Mouse (Mus musculus): ENCODE data around the gene 2010111I01Rik.

2010111I01Rik gene

DNA sequence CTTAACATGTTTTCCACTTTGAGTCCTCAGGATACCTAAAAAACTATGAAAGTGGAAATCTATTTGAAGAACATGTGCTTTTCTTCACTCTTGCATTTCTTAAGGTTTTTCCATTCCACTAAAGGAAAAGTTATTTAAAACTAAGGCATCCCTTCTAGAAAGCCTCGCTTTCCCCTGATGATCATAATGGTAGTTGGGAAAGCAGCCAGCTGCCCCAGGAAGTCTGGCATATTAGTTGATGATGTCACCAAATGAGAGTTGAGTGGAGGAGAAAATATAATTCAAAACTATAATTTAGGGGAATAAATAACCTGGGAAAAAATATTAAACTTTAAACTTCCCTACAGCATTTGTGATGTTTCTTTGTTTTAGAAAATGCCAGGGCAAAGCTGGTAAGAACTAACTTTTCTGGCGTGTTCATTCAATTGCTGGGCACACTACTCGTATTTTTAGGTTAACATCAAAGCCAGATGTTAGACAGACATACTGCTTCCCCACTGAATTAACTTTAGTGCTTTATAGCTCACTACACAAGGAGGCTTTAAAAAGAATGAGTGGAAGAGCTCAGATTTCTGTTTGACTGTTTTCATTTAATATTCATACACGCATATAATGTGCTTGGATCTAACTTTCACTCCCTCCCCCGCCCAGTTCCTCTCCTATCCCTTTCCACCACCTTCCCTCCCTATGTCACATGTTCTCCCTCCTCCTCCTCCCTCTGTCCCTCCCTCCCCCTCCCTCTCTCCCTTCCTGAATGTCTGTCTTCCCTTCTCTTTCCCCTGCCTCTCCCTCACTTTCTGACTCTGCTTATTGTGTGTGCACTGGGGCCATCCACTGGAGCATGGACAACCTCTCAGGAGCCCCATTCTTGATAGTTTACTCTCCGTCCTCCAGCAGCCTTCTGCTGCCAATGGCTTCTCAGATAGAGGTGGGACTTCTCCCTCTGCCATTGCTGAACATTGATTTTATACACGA is 58.8 kb downstream of the 2010111I01Rik start:
- no peak for DNase-seq (ENCODE audit: extremely low spot score)

DNA sequence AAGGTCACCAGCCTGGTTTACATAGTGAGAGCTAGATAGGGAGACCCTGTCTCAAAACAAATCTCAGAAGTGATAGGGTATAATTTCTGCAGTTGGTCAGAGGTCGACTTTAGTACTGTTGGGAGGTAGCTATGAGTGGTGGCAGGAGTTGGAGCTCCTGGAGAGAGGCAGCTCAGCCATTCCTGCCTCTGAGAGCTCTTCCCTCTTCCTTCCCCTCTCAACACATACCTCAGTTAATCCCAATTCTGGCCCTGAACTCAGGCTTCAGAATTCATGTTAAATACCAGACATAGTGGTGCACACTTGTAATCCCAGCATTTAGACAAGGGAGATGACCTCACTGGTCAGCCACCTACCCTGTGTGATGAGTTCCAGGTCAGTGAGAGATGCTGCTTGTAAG is 65.3 kb downstream of the 2010111I01Rik start:
- DNase-seq (ENCODE audit: extremely low spot score), result no peak

DNA sequence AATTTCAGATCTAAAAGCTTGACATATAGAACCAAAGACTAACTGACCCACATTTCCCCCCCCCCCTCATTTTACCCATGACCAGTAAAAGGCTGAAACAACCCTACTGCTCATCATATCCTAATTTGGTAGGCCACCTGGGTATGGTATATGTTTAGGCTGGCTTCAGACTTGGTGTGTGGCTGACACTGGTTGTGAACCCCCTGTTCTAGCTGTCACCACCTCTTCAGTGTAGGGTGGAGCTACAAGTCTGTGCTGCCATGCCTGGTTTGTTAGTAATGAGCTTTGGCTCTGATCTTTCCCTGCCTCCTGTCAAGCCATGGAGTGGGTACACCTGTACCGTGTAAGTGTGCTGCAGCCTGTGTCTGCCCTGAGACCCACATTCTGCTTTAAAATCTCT is 66.6 kb downstream of the 2010111I01Rik start:
- DNase-seq (ENCODE audit: extremely low spot score), result no peak

DNA sequence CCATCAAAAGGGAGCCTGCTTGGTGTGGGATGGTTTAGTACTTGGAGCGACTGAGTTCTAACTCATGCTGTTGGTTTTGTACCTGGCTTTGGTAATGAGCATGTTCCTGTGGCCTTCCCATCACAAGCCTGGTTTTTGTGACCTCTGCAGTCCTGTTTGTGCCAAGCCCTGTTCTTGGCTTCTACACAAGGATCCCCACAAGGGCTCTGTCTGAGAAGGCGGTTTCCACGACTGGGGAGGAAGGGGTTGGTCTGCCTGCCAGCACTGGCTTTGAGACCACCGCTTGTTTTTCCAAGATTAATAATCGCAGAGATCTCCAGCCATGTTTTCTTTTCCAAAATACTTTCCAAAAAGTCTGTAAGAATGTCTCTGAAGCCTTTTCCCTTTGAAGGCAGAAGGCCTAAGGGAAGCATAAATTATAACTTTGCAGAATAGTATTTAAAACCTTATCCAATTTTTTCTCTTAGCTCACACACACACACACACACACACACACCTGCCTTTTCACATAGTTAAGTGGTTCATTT is 67.7 kb downstream of the 2010111I01Rik start:
- no peak for DNase-seq (ENCODE audit: extremely low spot score)

DNA sequence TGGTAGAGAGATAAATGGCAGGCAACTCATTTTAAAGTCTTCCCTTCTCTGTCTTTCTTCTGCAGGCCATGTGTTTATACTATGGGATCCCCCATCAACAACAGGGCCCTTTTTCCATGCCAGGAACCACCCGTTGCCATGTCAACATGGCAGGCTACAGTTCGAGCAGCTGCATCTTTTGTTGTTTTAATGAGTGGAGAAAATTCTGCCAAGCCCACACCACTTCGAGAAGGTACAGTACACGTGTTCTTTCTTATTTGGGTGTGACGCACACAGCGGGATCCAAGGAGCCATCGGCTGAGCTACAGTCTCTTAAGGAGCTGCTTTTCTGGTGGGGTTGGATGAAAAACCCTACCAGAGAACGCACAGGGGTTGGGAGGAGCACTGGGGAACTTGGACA is 68.3 kb downstream of the 2010111I01Rik start:
- DNase-seq (ENCODE audit: extremely low spot score), result no peak

DNA sequence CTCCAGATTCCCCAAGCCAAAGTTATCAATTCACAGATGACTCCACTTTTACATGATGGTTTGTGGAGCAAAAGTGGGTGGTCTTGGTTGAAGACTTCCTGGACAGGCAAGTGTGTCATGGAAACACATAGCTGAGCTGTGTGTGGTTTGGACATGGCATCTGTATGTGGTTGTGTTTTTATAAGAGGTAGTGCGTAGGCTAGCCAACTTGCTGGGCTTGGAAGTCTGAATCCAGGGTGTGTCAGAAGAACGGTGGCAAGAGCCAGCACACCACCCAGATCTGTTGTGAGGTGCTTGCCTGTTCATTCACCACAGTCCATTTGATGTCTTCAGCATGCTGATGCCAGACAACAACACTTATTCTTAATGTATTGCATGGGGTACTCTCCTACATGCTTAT is 68.7 kb downstream of the 2010111I01Rik start:
- DNase-seq (ENCODE audit: extremely low spot score), result no peak

DNA sequence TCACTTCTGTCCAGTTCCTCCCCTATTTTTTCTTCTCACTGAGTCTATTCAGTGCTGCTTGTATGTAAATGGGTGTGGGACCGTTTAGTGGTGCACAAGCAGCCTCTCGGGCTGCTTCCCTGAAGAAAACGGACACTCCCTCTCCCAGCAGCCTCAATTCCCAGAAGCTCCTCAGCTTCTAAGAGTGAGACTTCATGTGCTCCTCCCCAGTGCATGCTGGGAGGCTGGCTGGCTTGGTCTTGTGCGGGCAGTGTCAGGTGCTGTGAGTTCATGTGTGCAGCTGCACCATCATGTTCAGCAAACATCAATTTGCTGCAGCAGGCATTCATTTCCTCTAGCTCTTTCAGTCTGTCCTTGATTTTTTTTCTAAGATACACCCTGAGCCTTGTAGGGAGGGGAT is 70.0 kb downstream of the 2010111I01Rik start:
- DNase-seq (ENCODE audit: extremely low spot score), result no peak

DNA sequence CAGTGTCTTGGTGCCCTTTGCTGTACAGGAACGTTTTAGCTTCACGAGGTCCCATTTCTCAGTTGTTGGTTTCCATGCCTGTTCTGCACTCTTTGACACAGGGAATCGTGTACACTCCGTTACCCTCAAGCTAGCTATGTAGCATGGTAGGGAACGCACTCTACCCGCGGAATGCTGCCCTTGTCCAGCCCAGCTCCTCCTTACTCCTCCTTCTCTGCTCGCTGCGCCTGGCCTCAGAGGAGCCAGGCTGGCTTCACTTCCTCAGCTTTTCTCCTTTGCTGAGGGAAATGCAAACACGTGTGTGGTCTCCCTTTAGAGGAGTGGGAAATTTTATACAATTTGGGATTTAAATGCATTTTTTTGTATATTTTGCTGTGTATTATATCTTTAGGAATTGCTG is 73.2 kb downstream of the 2010111I01Rik start:
- no peak for DNase-seq (ENCODE audit: extremely low spot score)

DNA sequence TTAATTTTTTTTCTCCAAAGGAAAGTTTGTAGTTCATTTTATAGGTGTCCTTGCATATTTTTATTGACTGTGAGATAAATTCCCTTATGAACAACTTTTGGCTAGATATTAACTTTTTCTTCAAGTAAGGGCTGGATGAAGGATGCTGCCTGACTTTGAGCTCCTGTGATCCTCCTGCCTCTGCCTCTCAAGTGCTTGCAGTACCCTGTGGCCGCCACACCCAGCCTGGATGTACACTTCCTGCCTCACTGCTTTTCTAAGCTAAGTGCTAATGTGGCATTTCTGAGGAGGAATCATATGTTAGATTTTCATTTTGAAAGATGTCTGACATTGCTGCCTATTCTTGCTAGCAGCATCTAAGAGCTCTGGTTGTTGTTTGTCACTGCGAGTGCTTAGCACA is 73.7 kb downstream of the 2010111I01Rik start:
- no peak for DNase-seq (ENCODE audit: extremely low spot score)

DNA sequence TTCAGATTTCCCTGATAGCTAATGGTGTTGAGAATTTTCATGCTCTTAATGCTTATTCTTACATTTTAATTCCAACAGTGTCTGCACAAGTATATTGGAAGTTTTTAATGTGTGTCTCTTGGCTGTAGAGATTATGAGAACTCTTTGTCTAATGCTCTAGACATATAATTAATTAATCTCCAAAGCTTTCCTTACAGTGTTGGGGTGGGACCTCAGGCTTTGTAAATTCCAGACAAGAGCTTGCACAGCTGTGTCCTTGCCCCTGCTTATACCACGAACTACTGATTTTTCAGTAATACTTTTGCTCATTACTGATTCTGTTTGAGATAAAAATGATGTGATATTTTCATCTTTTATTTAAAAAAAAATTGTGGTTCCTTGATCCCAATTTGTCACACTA is 74.2 kb downstream of the 2010111I01Rik start:
- DNase-seq (ENCODE audit: extremely low spot score), result no peak

DNA sequence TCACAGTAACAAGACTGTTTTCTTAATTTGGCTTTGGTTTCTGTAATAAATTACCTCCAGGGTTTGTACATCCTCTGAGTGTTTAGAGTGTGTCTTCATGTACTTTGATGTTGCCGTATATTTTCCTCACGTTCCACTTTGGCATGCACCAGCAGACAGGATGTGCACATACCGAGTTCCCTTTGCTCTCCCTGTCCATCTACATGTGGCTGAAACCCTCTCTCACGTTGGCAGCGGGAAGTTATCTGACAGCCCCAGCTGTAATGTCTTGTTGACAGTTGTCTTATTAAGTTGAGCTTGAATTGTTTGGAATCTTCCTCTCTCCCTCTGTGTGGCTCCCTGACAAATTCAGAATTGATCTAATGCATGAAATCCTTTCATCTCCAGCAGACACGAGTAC is 74.6 kb downstream of the 2010111I01Rik start:
- no peak for DNase-seq (ENCODE audit: extremely low spot score)

DNA sequence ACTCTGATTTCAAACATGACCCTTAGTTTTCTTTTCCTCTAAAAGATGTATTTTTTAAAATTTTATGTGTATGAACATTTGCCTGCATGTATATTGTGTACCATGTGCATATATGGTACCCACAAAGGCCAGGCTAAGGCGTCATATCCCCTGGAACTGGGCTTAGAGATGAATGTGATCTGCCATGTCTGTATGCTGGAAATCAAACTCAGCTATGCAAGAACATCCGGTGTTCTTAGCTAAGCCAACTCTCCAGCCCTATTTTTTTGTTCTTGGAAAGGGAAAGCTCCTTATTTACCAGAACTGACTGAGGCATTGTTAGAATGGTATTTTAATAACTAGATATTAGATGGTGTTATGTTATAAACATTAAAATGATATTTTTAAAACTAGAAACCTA is 75.2 kb downstream of the 2010111I01Rik start:
- DNase-seq (ENCODE audit: extremely low spot score), result no peak

DNA sequence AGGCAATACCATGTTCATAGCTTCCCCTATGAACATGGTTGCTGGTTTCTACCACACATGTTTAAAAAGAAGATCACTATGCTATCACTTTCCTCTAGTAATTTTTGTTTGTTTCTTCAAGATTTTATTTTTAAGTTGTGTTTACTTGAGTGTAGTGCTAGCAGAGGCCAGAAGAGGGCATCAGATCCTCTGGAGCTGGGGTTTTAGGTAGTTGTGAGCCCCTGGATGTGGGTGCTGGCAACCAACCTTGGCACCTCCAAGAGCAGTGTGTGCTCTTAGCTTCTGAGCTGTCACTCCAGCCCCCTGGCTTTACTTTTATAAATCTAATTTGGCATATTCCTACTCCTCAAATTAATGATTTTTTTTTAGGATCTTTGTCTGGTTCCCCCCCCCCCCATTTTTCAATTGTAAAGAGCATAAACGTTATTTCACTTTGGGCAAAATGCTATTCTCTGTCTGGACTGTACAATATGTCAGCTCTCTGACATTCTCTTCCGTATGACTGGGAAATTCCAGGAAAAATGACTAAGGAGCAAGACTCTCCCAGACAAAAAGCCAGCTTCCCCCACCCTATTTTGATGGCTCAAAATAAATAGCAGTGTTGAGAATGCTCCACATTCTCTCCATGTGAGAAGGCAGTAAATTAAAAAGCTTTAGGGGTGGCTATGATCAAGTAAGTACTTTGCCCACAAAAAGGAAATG is 81.0 kb downstream of the 2010111I01Rik start:
- no peak for DNase-seq (ENCODE audit: extremely low spot score)

DNA sequence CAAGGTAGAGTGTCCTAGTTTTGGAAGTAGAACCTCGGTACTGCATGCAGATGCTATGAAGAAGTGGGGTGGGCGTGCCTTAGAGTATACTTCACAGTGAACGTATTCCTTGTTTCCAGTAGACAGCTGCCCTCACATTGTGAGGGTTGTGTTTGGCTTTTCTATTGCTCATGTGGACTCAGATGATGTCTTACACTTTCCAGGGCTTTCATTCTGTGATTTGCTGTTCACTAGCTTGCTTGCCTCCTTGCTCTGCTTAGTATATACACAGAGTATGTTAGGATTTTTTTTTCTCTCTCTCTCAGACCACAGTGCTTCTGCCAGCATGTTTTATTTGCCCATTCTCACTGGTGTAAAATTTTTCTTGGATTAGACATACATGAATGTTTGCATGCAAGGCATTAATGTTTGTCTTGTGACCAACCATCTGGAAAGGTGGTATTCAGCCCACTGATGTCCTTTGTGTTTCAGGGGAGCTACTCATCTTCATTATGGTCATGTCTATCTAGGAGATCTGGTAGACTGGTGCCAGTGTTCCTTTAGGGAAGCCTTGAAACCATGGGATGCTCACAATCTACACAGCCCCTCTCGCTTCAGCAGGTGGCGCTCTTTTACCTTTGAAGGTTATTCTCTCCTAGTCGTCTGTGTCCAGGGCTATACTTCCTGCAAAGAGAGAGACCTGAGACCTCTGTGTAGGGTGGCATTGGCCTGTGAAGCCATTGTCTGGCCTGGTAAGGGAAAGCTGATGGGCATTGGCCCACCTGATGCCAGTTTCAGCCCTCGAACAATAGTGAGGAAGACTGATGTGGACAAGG is 81.7 kb downstream of the 2010111I01Rik start:
- DNase-seq (ENCODE audit: extremely low spot score), result peak; percentile 60

DNA sequence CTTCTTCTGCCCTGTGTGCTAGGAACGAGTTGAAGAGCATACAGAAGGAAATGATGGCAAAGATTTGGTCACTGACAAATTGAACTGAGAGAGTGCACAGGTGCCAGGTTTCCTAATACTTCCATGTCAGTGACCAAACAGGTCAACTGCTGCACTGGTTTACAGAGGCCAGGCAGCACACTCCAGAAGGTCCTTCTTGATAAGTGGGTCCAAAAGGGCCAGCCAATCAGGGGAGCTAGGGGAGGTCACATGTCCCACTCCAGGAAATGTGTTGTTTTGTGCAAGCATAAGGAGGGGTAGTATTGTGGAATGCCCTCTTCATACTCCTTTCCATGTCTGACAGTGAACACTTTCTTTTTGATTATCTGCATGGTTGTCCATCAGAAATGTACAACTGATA is 99.0 kb downstream of the 2010111I01Rik start:
- DNase-seq (ENCODE audit: extremely low spot score), result no peak

DNA sequence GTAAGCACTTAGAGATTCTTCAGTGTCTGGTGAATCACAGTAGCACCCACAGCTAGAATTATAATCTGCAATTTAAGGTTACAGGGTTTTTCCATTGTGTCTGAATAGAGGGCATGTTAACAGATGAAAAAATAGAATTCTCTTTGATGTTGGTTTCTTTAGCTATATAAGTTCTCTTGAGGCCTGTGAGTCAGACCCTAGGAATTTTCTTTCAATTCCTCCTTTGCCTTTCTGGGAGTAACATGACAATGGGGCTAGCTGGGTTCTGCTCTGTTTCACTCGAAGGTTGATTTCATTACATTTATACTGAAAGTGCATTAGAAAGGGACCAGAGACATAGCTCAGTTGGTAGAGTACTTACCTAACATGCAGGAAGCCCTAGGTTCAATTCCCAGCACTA is 101.9 kb downstream of the 2010111I01Rik start:
- DNase-seq (ENCODE audit: extremely low spot score), result no peak

DNA sequence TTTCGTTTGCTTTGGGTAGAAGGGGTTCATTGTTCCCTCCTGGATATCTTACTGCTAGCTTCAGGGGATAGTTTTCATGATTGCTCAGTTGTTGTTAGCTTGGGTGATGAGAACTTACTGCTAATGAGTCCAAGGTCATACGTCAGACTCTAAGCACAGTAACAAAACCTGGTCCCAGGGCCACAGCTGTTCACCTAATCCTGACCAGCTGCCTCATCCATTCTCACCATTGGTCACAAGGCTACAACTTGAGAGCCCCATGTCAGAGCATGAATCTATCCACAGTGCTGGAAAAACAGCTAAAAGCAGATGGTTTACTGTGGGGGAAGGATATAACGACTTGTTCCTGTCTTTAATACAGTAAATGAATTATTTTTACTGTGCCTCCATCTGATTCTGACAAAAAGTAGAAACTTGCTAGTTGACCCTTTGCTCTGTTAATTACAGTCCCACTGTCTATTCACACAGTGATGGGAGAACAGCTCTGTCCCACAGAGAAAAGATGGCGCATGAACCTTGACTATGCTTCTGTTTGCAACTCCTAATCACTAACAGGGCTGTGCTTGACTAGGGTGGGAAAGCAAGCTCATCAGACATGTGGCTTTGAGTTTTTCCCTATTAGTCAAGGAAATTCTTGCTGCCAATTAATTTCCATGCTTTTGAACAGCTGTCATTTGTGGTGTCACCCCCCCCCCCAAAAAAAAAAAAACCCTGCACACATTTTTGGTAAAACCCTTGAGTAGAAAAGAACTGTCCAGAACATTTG is 103.9 kb downstream of the 2010111I01Rik start:
- DNase-seq (ENCODE audit: extremely low spot score), result no peak

DNA sequence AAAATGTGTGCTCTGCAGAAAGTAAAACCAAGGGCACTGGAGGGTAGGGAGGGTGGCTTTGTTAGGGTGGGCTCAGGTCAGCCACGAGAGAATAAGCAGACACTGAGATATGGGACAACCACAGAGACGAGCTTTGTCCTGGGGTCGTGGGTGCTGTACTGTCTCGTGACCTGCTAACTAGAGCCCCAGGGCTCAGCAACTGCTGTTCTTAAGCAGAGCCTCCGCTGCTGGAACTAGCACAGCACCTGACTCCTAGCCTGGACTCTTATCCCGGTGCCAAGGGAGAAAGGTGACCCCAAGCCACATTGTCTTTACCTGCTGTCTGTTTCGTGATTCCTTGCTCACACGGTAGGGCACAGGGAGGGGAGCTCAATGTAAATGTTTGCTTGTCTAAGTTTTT is 107.2 kb downstream of the 2010111I01Rik start:
- no peak for DNase-seq (ENCODE audit: extremely low spot score)

DNA sequence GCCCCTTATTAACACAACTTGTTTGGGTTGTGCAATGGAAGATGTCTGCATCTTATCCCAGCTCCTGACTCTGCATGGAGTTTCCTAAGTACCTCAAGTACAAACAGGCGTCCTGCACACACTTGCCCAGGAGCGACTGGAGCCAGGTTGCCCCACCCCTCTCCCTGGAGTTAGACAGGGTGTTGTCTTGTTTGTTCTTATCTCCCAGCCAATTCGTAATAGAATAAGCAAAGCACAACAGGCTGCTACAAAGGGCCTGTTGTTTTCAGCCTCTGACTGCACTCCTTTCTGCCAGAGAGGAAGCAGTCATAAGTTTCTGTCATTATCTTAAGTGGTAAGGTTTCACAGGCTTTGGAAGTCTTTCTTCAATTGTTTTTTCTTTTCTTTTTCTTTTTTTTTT is 107.7 kb downstream of the 2010111I01Rik start:
- DNase-seq (ENCODE audit: extremely low spot score), result no peak

DNA sequence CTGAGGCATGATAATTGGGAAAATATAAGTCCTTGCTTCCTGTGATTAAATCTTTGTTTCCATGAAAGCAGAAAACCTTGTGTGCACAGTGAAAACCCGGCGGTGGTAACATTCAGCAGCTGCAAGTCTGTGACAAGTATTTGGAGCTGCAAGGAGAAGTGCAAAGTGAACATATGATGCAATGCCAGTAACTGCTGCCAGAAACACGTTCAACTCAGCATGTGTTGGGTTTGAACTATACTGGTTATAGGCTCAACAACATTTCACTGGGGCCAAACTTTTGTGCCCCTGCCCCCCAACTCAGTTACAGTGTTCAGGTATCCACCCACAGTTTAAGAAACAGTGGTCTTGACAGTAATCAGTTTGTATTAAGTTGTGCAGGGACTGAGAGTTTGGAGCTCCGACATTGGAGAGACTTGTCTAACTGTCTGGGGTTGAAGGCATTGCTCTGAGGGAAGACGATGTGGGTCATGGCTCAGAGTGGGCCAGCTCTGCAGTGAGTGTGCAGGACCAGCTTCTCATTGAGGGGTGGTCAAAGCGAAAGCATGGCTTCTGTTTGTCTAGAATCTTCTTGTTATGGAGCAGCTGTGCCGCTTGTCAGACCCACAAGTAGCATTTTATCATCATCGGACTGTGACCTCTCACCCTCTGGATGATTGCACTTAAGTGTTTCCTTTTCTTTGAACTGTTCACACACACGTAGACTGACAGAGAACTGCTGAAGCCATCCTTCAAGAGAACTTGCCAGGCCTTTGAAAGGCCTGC is 109.4 kb downstream of the 2010111I01Rik start:
- DNase-seq (ENCODE audit: extremely low spot score), result no peak

DNA sequence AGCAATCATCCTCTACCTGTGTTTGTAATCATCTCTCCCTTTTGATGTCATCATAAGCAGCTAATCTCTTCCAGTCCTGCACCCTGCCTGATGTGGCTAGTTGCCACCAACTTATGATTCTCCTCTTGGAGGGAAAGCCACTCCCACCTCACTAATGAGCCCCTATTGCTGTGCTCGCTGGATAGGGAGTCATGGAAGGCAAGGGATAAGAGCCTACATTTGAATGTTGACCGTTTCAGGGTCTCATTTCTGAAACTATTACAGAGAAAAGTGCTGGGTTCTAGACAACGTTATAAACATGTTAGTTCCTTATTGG is 109.9 kb downstream of the 2010111I01Rik start:
- DNase-seq (ENCODE audit: extremely low spot score), result no peak

Measured in embryo, embryonic 9.5 days (tissue).